Mouse (Mus musculus) limb, embryonic 15.5 days (tissue): ENCODE measurements around the gene 2310057M21Rik. TPM values are rescaled to one million over a fixed set of nuclear protein-coding genes. Genes with fewer than 3 reads are reported as not detected.

Experiments
- ATAC-seq: fragments of 200-750 bp; cut with Nextera tagmentation; 2 replicates; pipeline ENCODE4 v1.8.0; 2017; ENCODE audit warnings: low read depth, moderate TSS enrichment; ENCODE audit not compliant: insufficient number of reproducible peaks, low FRiP score, low TSS enrichment
- H3K27ac ChIP-seq: fragments of 300-500 bp; sonication (generic); 2 replicates; pipeline ENCODE4 v1.5.1; 2015; ENCODE audit warnings: moderate library complexity, mild to moderate bottlenecking, inconsistent platforms
- H3K27me3 ChIP-seq: fragments of 300-500 bp; sonication (generic); 2 replicates; pipeline ENCODE4 v1.6.1; 2015; ENCODE audit warnings: inconsistent platforms
- H3K36me3 ChIP-seq: fragments of 300-500 bp; sonication (generic); 2 replicates; pipeline ENCODE4 v1.6.1; 2015; ENCODE audit warnings: inconsistent platforms
- H3K4me1 ChIP-seq: fragments of 300-500 bp; sonication (generic); 2 replicates; pipeline ENCODE4 v1.6.1; 2015; ENCODE audit warnings: inconsistent platforms
- H3K4me2 ChIP-seq: fragments of 300-500 bp; sonication (generic); 2 replicates; pipeline ENCODE4 v1.6.1; 2015; ENCODE audit warnings: mild to moderate bottlenecking, inconsistent platforms
- H3K4me3 ChIP-seq: fragments of 300-500 bp; sonication (generic); 2 replicates; pipeline ENCODE4 v1.5.1; 2015; ENCODE audit warnings: mild to moderate bottlenecking, inconsistent platforms
- H3K9ac ChIP-seq: fragments of 300-500 bp; sonication (generic); 2 replicates; pipeline ENCODE4 v1.6.1; 2015; ENCODE audit warnings: inconsistent platforms
- H3K9me3 ChIP-seq: fragments of 300-500 bp; sonication (generic); 2 replicates; pipeline ENCODE4 v1.6.1; 2016; ENCODE audit warnings: inconsistent platforms
- WGBS: fragments of 180-500 bp; shearing (Covaris S2); methylation state at CpG from one replicate; pipeline ENCODE4 v1.1.7; 2015; 5-methylcytosine and 5-hydroxymethylcytosine counted together
- polyA plus RNA-seq: library from polyadenylated mRNA; unstranded; fragments of >200 nt; fragmentation: Nextera tagmentation; extraction: Ambion mirVana; gene quantifications from 2 replicates; pipeline ENCODE4 v1.2.1, GENCODE M21; 2015

2310057M21Rik gene
- polyA plus RNA-seq, 1 experiment from 2014 or later: 24.3 TPM

DNA sequence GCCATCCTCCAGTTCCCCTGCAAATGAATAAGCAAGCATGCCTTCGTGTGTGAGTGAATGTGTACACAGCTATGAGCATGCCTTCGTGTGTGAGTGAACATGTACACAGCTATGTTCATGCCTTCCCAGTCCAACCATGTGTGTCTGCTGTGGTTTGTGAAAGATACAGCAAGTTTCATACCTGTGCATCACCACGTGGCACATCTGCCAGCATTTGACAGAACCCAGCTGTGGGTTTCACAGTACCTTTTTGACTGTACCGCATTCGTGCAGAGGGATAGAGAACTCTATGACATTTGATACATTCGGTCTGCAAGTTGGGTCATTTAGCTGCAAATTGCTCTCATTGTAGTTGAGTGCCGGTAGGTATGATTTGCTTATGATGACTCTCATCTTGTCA lies 48.1 kb downstream of the 2310057M21Rik start:
- Histone ChIP-seq H3K36me3 (no peaks in the 10 kb centered on the region), H3K4me3 (no peak overlapping the region), H3K27me3 (no peaks in the 10 kb centered on the region), H3K9me3 (no peaks in the 10 kb centered on the region), H3K27ac (no peak overlapping the region), H3K4me2 (no peak overlapping the region), H3K9ac (no peak overlapping the region), H3K4me1 (no peaks in the 10 kb centered on the region)
- 74% methylated on average over 7 of the region's 7 CpGs for WGBS
- ATAC-seq: no peak

DNA sequence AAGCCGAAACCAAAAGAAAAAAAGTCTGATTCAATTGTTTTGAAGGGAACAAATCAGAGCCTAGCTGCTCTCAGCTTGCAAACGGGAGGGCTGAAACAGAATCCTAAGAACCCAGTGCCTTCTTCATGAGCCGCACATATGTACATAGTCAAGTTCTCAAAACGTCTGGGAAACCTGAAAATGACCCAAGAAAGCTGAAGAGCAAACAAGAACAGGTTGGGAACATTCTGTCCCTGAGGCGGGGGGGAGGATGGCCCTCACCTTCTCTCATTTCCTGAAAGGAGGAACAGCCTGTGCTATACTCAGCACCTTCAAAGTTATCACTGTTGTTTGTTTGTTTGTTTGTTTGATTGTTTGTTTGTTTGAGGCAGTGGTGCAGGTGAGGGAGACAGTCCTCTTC lies 55.8 kb downstream of the 2310057M21Rik start:
- no peak for ATAC-seq
- no peaks in the 10 kb centered on the region for H3K4me1 ChIP-seq
- WGBS: 81% methylated on average over 5 of the region's 5 CpGs

DNA sequence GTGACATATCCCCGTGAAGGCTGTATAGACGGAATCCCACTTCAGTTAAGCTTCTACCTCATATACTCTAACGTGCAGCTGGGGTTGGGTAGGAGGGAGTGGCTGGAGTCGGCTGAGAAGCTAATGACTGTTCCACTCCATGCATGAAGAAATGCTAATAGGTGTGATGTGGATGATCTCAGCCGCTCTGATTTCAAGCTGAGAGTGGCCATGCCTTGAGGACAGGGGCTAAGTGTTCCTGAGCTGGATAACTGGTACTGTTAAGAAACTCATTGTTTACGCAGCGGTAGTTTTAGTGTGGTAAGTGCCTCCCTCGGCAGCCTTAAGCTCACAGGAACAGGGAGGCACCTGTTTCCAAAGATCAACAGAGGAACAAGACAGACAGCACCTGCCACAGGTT lies 59.2 kb downstream of the 2310057M21Rik start:
- H3K4me3 ChIP-seq: no peak overlapping the region
- no peak overlapping the region for H3K4me2 ChIP-seq
- H3K36me3 ChIP-seq: no peaks in the 10 kb centered on the region
- no peak overlapping the region for H3K27ac ChIP-seq
- H3K4me1 ChIP-seq: no peaks in the 10 kb centered on the region
- H3K9ac ChIP-seq: no peak overlapping the region
- no peaks in the 10 kb centered on the region for H3K27me3 ChIP-seq
- no peak for ATAC-seq
- 63% methylated on average over 8 of the region's 8 CpGs for WGBS
- H3K9me3 ChIP-seq: no peaks in the 10 kb centered on the region

More for the DNA sequence above, 55.8 kb downstream of the 2310057M21Rik start:
- Histone ChIP-seq H3K27me3 (no peaks in the 10 kb centered on the region), H3K36me3 (no peaks in the 10 kb centered on the region), H3K9me3 (no peaks in the 10 kb centered on the region), H3K9ac (no peak overlapping the region), H3K27ac (no peak overlapping the region), H3K4me2 (no peak overlapping the region), H3K4me3 (no peak overlapping the region)

DNA sequence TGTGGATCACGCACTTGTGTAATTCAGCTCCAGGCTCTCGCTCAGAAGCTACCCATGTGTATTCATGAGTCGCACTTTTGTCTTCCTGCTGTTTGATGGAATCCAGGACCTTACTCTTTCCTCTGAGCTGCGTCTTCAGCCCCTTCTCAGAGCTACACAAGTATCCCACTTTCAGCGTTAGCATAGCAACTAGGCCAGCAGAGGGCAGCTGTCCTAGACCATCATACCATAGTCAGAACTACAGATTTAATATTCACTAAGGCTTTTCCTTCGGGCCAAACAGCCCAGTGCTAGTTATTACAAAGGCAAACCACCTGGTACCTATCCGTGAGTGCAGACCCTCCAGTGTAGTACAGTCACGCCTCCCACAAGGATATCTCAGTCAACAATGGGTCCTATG lies 65.4 kb downstream of the 2310057M21Rik start:
- H3K4me2 ChIP-seq: no peak overlapping the region
- ATAC-seq: no peak
- WGBS: 67% methylated on average over 8 of the region's 8 CpGs
- H3K27me3 ChIP-seq: no peaks in the 10 kb centered on the region
- H3K9ac ChIP-seq: no peak overlapping the region
- H3K9me3 ChIP-seq: no peaks in the 10 kb centered on the region
- H3K36me3 ChIP-seq: no peaks in the 10 kb centered on the region
- H3K4me1 ChIP-seq: no peaks in the 10 kb centered on the region
- no peak overlapping the region for H3K4me3 ChIP-seq
- H3K27ac ChIP-seq: no peak overlapping the region

Other genes starting within 250 kb of the 2310057M21Rik start
- gene 4933402N03Rik, start 216.4 kb downstream of the 2310057M21Rik start, polyA plus RNA-seq: not detected in 2 replicates
- 0.01 and 0.02 TPM in 2 replicates for gene 5430419D17Rik, start 188.4 kb downstream of the 2310057M21Rik start, polyA plus RNA-seq
- gene Cuzd1, start 40.5 kb downstream of the 2310057M21Rik start, polyA plus RNA-seq: 0.06 TPM in 1 of 2 replicates, not detected in the other
- gene Fam24b, start 33.2 kb downstream of the 2310057M21Rik start, polyA plus RNA-seq: not detected in 2 replicates
- gene Fam24a, start 28.9 kb downstream of the 2310057M21Rik start, polyA plus RNA-seq: 0.36 TPM in 1 of 2 replicates, not detected in the other
- gene Pstk, start 8.4 kb upstream of the 2310057M21Rik start, polyA plus RNA-seq: 64.4 and 65.9 TPM in 2 replicates
- 11.5 and 12.5 TPM in 2 replicates for gene Ikzf5, start 47.8 kb upstream of the 2310057M21Rik start, polyA plus RNA-seq
- 99.0 and 113 TPM in 2 replicates for gene Acadsb, start 47.8 kb upstream of the 2310057M21Rik start, polyA plus RNA-seq
- gene Hmx3, start 180.1 kb upstream of the 2310057M21Rik start, polyA plus RNA-seq: not detected in 2 replicates
- not detected in 2 replicates for gene Hmx2, start 186.0 kb upstream of the 2310057M21Rik start, polyA plus RNA-seq
- 176 and 179 TPM in 2 replicates for gene Bub3, start 197.5 kb upstream of the 2310057M21Rik start, polyA plus RNA-seq